Mouse (Mus musculus): ENCODE results near the gene Itprip.

GRCm38 (mm10) chr19:47913344-47913743 is 5.8 kb downstream of the Itprip start:
- no peak for TF ChIP-seq POLR2A (IDR thresholded peaks at IDR 0.05; ENCODE audit: low read depth, low read length)
- TF ChIP-seq CTCF (IDR thresholded peaks at IDR 0.05; ENCODE audit: borderline replicate concordance, insufficient read depth, low read length), result no peak
